Mouse (Mus musculus): ENCODE results near the gene Erp29. TPM values are rescaled to one million over a fixed set of nuclear protein-coding genes. Genes with fewer than 3 reads are reported as not detected.

The Erp29 gene
- polyA plus RNA-seq, 1 experiment = 86.0 TPM

DNA sequence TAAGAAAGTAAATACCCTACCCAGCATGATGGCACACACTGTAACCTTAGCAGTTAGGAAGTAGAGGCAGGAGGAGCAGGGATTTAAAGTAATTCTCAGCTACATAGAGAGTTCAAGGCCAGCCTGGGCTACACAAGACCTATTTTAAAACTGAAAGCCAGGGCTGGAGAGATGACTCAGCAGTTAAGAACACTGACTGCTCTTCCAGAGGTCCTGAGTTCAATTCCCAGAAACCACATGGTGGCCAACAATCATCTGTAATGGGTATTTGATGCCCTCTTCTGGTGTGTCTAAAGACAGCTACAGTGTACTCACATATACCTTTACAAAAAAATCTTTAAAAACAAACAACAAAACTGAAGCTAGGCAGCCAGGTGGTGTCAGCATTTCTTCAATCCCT lies 62.6 kb downstream of the Erp29 start:
- no peaks in the 10 kb centered on the region for H3K79me2 ChIP-seq (ENCODE audit: control insufficient read depth, insufficient read depth)
- H3K4me2 ChIP-seq (ENCODE audit: low read depth) = no peak overlapping the region
- H3K36me3 ChIP-seq (ENCODE audit: control insufficient read depth, insufficient read depth) = no peaks in the 10 kb centered on the region
- no peak overlapping the region for H3K4me3 ChIP-seq
- no peaks in the 10 kb centered on the region for H3K27me3 ChIP-seq (ENCODE audit: control insufficient read depth, insufficient read depth, insufficient read length)
- TF ChIP-seq SRF (IDR thresholded peaks at IDR 0.05; ENCODE audit: control insufficient read depth, insufficient read length, low read depth) (no peak), POLR2AphosphoS2 (IDR thresholded peaks at IDR 0.05; ENCODE audit: insufficient read length, low read depth) (no peak)
- H3ac ChIP-seq (ENCODE audit: control insufficient read depth, insufficient read length) = no peak overlapping the region

DNA sequence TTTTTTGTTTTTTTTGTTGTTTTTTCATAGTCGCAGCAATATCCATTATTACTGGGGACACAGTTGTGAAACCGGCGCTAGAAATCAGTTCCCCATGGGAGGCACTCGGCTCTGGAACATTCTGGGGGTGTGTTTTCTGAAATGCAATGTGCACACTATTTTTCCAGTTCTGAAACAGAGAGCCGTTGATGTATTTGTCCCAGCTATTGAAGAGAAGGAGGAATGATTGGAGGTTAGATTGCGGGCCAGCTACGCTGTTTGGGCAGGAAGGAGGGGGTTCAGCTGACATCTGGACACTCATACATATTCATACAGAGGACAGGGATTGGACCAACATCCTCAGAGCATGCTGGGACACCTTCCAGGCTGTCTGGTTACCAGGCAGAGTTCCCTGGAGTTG lies 63.2 kb downstream of the Erp29 start:
- H3ac ChIP-seq (ENCODE audit: control insufficient read depth, insufficient read length) = no peak overlapping the region

DNA sequence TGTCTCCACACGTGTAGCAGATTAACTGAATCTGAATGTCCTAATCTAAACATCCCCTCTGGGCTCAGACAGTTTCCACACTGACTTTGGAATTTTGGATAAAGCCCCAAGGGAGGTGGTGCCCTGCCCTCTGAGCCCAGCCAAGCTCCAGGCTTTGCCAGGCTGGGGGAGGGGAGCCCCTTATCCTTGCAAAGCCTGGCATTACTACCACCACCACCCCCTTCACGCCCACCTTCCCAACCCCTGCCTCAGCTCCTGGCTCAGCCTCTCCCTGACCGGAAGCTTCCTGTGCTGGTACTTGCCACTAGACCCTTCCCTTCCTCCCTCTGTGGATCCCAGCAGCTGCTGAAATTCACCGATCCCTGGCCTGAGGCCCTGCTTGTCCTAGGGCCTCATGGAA lies 65.2 kb downstream of the Erp29 start:
- TF ChIP-seq POLR2A (IDR thresholded peaks at IDR 0.05; ENCODE audit: insufficient read length, low read depth) (no peak), CEBPB (IDR thresholded peaks at IDR 0.05; ENCODE audit: insufficient read depth, poor library complexity, severe bottlenecking) (no peak), SRF (IDR thresholded peaks at IDR 0.05; ENCODE audit: control insufficient read depth, insufficient read length, low read depth) (no peak), MYOD1 (IDR thresholded peaks at IDR 0.05; ENCODE audit: control insufficient read depth in 1 of 3, insufficient read length in 2 of 3, low read depth in 2 of 3) (no peak), MAX (IDR thresholded peaks at IDR 0.05; ENCODE audit: low read depth) (no peak), POLR2AphosphoS2 (IDR thresholded peaks at IDR 0.05; ENCODE audit: insufficient read length, low read depth) (no peak), MYOG (IDR thresholded peaks at IDR 0.05; ENCODE audit: control insufficient read depth in 1 of 3, insufficient read depth in 1 of 3, insufficient read length in 2 of 3, low read depth in 2 of 3) (no peak), E2F4 (IDR thresholded peaks at IDR 0.05; ENCODE audit: insufficient read depth) (no peak), TCF12 (IDR thresholded peaks at IDR 0.05; ENCODE audit: insufficient read depth, poor library complexity, severe bottlenecking) (no peak), TCF3 (IDR thresholded peaks at IDR 0.05; ENCODE audit: insufficient read length, low read depth) (no peak), REST (IDR thresholded peaks at IDR 0.05; ENCODE audit: insufficient read depth, insufficient read length) (no peak), USF1 (IDR thresholded peaks at IDR 0.05; ENCODE audit: low read depth) (no peak)
- Histone ChIP-seq H3K36me3 (ENCODE audit: control insufficient read depth, insufficient read depth) (no peaks in the 10 kb centered on the region), H3K79me2 (ENCODE audit: control insufficient read depth, insufficient read depth) (no peaks in the 10 kb centered on the region), H3K4me3 (no peak overlapping the region), H3ac (ENCODE audit: control insufficient read depth, insufficient read length) (no peak overlapping the region), H3K27me3 (ENCODE audit: control insufficient read depth, insufficient read depth, insufficient read length) (no peaks in the 10 kb centered on the region), H3K4me2 (ENCODE audit: low read depth) (peak overlapping the region; percentile 77)

More for the DNA sequence above, 63.2 kb downstream of the Erp29 start:
- H3K4me2 ChIP-seq (ENCODE audit: low read depth) = no peak overlapping the region
- TF ChIP-seq TCF12 (IDR thresholded peaks at IDR 0.05; ENCODE audit: insufficient read depth, poor library complexity, severe bottlenecking) (no peak), MYOG (IDR thresholded peaks at IDR 0.05; ENCODE audit: control insufficient read depth in 1 of 3, insufficient read depth in 1 of 3, insufficient read length in 2 of 3, low read depth in 2 of 3) (no peak), REST (IDR thresholded peaks at IDR 0.05; ENCODE audit: insufficient read depth, insufficient read length) (no peak), SRF (IDR thresholded peaks at IDR 0.05; ENCODE audit: control insufficient read depth, insufficient read length, low read depth) (no peak), MAX (IDR thresholded peaks at IDR 0.05; ENCODE audit: low read depth) (no peak)
- no peaks in the 10 kb centered on the region for H3K36me3 ChIP-seq (ENCODE audit: control insufficient read depth, insufficient read depth)
- no peaks in the 10 kb centered on the region for H3K79me2 ChIP-seq (ENCODE audit: control insufficient read depth, insufficient read depth)
- H3K4me3 ChIP-seq = no peak overlapping the region
- H3K27me3 ChIP-seq (ENCODE audit: control insufficient read depth, insufficient read depth, insufficient read length) = no peaks in the 10 kb centered on the region

DNA sequence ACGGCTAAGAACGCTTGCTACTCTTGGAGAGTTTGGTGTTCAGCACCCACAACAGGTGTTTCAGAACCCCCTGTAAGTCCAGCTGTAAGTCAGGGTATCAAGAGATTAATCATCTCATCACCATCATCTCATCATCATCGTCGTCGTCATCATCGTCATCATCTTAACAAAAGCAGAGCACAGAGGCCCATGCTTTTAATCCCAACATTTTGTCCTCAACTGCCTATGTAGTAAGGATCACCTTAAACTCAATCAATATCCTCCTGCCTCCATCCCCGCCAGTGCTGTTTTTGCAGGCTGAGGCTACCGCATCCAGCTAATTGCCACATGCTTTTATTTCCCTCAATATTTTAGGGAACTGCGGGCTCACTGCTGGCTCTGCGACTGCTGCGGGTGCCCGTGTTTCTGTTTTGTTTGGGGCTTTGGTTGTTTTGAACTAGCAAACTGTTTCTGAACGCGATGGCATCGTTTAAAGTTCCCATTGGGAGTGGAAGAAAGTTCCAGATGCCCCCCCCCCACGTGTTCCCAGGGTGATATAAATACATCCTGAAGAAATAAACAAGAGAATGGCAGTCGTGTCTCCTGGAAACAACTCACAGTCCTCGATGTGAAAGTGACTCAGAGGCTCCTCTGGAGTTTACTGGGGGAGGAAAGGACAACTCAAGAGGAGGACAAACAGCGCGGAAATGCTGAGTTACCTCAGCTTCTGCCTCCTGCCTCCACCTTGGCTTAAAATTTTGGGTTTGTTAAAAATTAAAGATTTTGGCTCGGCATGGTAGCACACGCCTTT lies 66.0 kb downstream of the Erp29 start:
- H3K4me2 ChIP-seq (ENCODE audit: low read depth) = peak overlapping the region; percentile 77
- H3K27me3 ChIP-seq (ENCODE audit: control insufficient read depth, insufficient read depth, insufficient read length) = no peaks in the 10 kb centered on the region
- no peaks in the 10 kb centered on the region for H3K79me2 ChIP-seq (ENCODE audit: control insufficient read depth, insufficient read depth)
- no peak for TF ChIP-seq USF1 (IDR thresholded peaks at IDR 0.05; ENCODE audit: low read depth)
- no peak for TF ChIP-seq TCF3 (IDR thresholded peaks at IDR 0.05; ENCODE audit: insufficient read length, low read depth)
- TF ChIP-seq MYOG (IDR thresholded peaks at IDR 0.05; ENCODE audit: control insufficient read depth in 1 of 3, insufficient read depth in 1 of 3, insufficient read length in 2 of 3, low read depth in 2 of 3) = no peak
- TF ChIP-seq MAX (IDR thresholded peaks at IDR 0.05; ENCODE audit: low read depth) = no peak
- no peak for TF ChIP-seq MYOD1 (IDR thresholded peaks at IDR 0.05; ENCODE audit: control insufficient read depth in 1 of 3, insufficient read length in 2 of 3, low read depth in 2 of 3)
- TF ChIP-seq TCF12 (IDR thresholded peaks at IDR 0.05; ENCODE audit: insufficient read depth, poor library complexity, severe bottlenecking) = no peak
- TF ChIP-seq E2F4 (IDR thresholded peaks at IDR 0.05; ENCODE audit: insufficient read depth) = no peak
- TF ChIP-seq POLR2AphosphoS2 (IDR thresholded peaks at IDR 0.05; ENCODE audit: insufficient read length, low read depth) = no peak
- no peaks in the 10 kb centered on the region for H3K36me3 ChIP-seq (ENCODE audit: control insufficient read depth, insufficient read depth)
- H3ac ChIP-seq (ENCODE audit: control insufficient read depth, insufficient read length) = no peak overlapping the region
- peak overlapping the region; percentile 71 for H3K4me3 ChIP-seq

DNA sequence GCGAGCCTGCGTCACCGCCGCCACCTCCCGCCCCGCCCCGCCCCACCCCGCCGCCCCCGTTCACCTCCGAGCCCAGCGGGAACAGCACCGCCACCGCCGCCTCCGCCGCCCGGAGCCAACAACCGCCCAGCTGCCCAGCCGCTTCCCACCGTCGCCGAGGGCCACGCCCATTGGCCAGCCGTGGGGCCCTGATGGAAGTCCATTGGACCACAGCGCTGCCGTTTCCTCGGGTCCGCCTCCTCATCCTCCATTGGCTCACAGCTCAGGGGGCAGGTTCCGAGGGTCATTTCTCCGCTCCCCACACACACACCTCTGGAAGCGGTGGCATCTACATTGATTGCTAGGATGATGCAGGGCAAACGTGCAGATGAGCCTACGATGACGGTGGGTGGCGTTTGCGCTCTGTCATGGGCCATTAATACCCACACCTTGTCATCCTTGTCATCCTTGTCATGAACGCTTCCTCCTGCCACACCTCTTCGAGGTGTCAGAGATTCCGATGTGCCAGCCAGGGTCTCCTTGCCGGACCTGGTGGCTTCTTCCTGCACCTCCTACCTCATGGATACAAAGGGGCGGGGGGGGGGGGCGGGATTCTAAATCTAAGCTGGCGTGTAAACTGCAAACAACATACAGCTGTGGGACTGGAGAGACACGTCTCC lies 66.7 kb downstream of the Erp29 start, which contains the start of gene Trafd1:
Gene Trafd1 (minus strand): TSS at position 172 of the 659 bp plus-strand sequence.
- peak within 1 kb of the TSS; percentile 77 for H3K4me2 ChIP-seq (ENCODE audit: low read depth)
- TF ChIP-seq TCF12 (IDR thresholded peaks at IDR 0.05; ENCODE audit: insufficient read depth, poor library complexity, severe bottlenecking) (no peak), TCF3 (IDR thresholded peaks at IDR 0.05; ENCODE audit: insufficient read length, low read depth) (no peak), SRF (IDR thresholded peaks at IDR 0.05; ENCODE audit: control insufficient read depth, insufficient read length, low read depth) (no peak), REST (IDR thresholded peaks at IDR 0.05; ENCODE audit: insufficient read depth, insufficient read length) (no peak), MYOG (IDR thresholded peaks at IDR 0.05; ENCODE audit: control insufficient read depth in 1 of 3, insufficient read depth in 1 of 3, insufficient read length in 2 of 3, low read depth in 2 of 3) (peak in 2 of 3 experiments; percentile 12 to 72), USF1 (IDR thresholded peaks at IDR 0.05; ENCODE audit: low read depth) (no peak), E2F4 (IDR thresholded peaks at IDR 0.05; ENCODE audit: insufficient read depth) (no peak), MYOD1 (IDR thresholded peaks at IDR 0.05; ENCODE audit: control insufficient read depth in 1 of 3, insufficient read length in 2 of 3, low read depth in 2 of 3) (peak in 1 of 3 experiments; percentile 64), POLR2AphosphoS2 (IDR thresholded peaks at IDR 0.05; ENCODE audit: insufficient read length, low read depth) (no peak), CEBPB (IDR thresholded peaks at IDR 0.05; ENCODE audit: insufficient read depth, poor library complexity, severe bottlenecking) (no peak), MAX (IDR thresholded peaks at IDR 0.05; ENCODE audit: low read depth) (no peak), POLR2A (IDR thresholded peaks at IDR 0.05; ENCODE audit: insufficient read length, low read depth) (peak; percentile 87)
- H3K79me2 ChIP-seq (ENCODE audit: control insufficient read depth, insufficient read depth) = no peaks in the 10 kb centered on the region
- H3K27me3 ChIP-seq (ENCODE audit: control insufficient read depth, insufficient read depth, insufficient read length) = no peaks in the 10 kb centered on the region
- peak within 1 kb of the TSS; percentile 71 for H3K4me3 ChIP-seq
- no peaks in the 10 kb centered on the region for H3K36me3 ChIP-seq (ENCODE audit: control insufficient read depth, insufficient read depth)
- H3ac ChIP-seq (ENCODE audit: control insufficient read depth, insufficient read length) = peak within 1 kb of the TSS; percentile 45

Measured in myocyte (in vitro differentiated cells).